Mouse (Mus musculus): ENCODE results near the gene Pigr.

DNA sequence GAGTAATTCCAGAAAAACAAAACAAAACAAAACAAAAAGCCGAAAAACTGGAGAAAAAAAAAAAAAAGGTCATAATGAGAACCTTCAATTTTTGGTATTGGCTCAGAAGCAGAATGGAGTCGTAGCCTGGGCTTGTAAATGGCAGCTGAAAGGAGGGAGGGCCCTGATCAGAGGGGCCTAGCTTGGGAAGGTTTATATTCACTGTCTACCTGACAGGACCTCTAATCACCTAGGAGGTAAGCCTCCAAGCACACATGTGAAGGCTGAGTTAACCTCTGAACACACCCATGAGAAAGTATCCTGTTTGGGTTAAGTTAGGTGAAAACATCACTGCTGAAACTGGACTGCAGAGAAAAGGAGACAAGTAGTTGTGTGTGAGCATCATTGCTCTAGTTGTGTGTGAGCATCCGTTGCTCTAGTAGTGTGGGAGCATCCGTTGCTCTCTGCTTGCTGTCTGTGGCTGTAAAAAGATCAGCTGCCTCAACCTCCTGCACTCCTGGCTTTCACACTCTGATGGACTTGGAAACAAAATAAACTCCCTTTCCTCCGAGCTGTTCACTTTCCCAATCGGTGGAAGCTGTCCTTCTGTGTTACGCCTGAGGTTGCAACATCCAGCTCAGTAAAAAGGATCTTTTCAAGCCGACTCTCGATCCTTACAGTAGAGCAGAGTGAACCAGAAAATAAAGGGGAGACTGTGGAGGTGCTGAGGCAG is 67.0 kb downstream of the Pigr start:
- TF ChIP-seq TAL1 (IDR thresholded peaks at IDR 0.05; ENCODE audit: low read length): no peak
- TF ChIP-seq GATA1 (IDR thresholded peaks at IDR 0.05; ENCODE audit: low read length): no peak

All from erythroblast, embryonic 14.5 days (primary cell).